Mouse (Mus musculus): ENCODE measurements around the gene Lrrc8a. TPM values are rescaled to one million over a fixed set of nuclear protein-coding genes. Genes with fewer than 3 reads are reported as not detected.

Lrrc8a gene
- total RNA-seq (2021): 10 to 100 TPM; 90.1 to 90.5 TPM
- long read RNA-seq, experiment 1, full-length matches to known transcripts: 20 of 30 reads
- long read RNA-seq, experiment 1, partial matches to known transcripts: 7 of 30 reads
- long read RNA-seq, experiment 1, other reads (novel, unspliced or antisense): 3 of 30 reads
- long read RNA-seq, experiment 2, full-length matches to known transcripts: 11 of 16 reads
- long read RNA-seq, experiment 2, partial matches to known transcripts: 3 of 16 reads
- long read RNA-seq, experiment 2, other reads (novel, unspliced or antisense): 2 of 16 reads

- intact Hi-C loops (cut with DNase I): loop anchor here (1.0 kb wide), 1 partner anchor 33 kb away; no protein-coding TSS in a partner anchor
- DNase-seq: peak; percentile 100
Observed at GRCm38 (mm10) chr2:30237199-30237880, at the start of gene Lrrc8a. Gene Lrrc8a (plus strand): TSS chr2:30237715.

DNA sequence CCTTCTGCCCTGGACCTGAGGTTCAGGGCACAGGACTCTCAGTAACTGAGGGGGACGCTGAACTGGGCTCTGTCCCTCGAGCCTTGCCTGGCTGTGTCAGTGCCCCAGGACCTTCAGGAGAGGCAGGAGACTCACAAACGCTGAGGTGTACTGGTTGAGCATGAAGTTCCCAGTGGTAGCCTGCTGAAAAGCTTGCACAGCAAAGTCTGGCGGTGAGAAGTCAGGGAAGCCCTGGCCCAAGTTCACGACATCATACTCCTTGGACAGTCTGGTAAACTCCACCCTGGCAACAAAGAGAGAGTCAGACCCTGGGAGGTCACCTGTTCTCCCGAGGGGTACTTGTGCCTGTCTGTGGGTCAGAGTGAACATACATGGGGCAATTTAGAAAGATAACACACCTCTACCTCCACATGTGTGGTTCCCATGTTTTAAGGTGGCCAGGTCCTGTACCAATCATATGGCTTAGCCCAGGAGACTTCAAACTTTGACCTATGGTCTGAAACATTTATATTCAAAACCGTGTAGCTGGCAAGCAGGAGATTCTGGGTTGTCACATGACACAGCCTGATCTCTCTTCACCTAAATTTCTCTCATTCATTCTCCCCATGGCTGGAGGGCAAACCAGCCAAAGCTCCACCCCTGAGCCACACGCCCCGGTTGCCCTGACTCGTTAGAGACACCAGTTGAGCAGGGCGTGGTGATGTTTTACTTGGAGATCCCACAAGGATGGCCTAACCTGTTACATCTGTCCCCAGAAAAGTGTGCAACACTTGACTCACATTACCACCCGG is 45.5 kb upstream of the Lrrc8a start:
- intact Hi-C loops (cut with DNase I): no loop called here
- DNase-seq: no peak

DNA sequence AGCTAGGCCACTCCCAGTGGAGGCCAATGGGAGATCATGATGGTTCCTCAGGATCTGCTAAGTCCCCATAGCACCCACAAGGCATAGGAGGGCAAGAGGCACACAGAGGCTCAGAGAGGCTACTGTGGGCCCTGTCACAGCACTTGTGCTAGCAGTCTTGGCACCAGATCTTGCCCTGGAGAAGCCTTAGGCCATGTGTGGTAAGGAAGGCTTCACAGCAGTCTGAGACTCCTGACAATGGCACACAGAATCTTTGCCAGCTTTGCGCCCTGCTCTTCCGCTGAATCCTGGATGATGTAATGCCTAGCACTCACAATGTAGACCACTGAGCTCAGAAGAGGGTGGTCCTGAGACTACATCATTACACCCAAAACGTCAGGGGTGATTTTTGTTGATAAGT is 42.9 kb upstream of the Lrrc8a start:
- intact Hi-C loops (cut with DNase I): no loop called here
- DNase-seq: no peak

- no peak for DNase-seq
- intact Hi-C loops (cut with DNase I): no loop called here
Observed at GRCm38 (mm10) chr2:30198021-30198420, 39.5 kb upstream of the Lrrc8a start.

GRCm38 (mm10) chr2:30199984-30200383 is 37.5 kb upstream of the Lrrc8a start:
- intact Hi-C loops (cut with DNase I): no loop called here
- DNase-seq: no peak

DNA sequence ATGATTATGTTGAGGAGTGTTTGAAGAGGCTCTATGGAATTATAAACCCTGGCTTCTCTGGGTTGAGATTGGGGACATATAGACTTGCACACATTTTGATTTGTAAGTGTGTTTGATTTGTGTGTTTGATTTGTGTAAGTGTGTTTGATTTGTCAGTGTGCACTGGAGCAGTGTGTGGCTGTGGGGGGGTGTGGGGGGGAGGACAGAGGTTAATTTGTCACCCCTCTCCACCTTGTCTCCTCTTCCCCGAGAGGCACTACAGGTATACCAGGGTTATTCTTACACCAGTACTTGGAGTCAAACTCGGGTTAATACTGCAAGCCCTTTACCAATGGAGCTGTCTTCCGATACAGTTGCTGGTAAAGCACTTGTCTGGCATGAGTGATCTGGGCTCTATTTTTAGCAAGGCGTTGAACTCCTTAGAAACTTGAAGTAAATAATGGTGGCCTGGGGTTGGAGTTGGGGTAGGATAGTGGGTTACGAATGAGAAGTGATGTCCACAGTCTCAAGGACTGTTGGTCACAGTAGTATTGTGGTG is 37.1 kb upstream of the Lrrc8a start:
- intact Hi-C loops (cut with DNase I): no loop called here
- DNase-seq: no peak

DNA sequence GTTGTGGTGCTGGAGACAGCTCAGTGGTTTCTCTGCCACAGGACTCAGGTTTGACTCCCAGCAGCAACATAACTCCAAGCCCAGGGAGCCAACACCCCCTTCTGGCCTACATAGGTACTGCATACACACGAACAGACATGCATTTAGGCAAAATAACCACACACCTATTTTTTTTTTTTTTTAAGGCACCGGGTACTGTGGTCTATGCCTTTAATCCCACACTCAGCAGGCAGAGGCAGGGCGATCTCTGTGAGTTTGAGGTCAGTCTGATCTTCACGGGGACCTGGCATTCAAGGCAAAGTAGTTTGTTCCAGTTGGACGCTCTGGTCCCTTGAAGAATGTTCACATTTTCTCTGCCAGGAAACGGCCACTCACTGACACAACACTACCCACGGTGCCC is 34.1 kb upstream of the Lrrc8a start:
- DNase-seq: no peak
- intact Hi-C loops (cut with DNase I): no loop called here

DNA sequence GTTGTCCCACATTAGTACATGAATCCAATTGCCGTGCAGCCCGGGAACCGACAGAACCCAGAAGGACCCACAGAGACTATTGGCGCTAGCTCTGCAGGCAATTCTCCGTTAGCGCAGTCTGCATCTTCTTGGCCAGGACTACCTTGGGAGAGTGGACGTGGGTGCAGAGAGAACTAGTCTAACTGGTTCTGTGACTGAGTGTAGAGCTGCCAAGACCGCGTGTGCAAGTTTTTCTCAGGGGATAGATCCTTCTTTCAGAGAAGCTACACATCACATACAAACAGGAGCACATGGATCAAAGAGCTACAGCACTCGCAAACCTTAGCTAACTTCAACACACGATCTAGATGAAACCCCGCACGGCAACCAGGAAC is 32.3 kb upstream of the Lrrc8a start:
- peak in 1 of 2 experiments; percentile 24 for DNase-seq
- intact Hi-C loops (cut with DNase I): loop anchor here (1.0 to 2.0 kb wide), 2 partner anchors 31 to 66 kb away; no protein-coding TSS in a partner anchor

DNA sequence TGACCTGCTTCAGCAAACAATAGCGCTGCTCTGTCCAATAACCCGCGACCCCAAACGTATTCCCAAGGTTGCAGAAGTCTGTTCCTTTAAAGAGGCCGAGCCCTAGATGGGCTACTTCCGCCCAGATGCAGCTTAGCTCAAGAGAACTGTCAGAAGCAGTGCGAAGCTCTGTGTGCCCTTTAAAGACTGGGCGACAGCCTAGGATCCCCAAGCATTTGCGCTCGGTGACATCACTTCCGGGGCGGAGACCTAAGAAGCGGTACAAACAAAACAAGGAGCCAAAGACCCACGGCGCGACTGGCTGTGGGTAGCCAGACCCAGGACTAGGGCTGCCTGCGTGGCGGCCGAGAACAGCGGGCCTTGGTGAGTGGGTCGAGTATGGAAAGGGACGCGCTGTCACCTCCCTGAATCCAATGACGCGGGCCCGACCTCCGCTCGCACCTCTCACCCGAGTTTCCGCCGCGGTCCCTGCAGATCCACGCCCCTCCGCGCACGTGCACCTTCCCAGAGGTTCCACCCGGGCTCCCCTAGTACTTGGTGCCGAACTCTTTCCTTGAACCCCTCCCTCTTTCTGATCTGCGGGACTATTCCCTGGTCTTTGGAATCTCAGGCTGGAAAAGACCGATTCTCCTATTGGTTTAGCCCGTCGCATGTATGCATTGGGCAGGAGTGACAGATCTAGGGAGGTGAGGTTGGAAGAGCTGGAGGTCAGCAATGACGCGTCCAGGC is 31.7 kb upstream of the Lrrc8a start, which contains the start of gene Kyat1:
Gene Kyat1 (minus strand): TSS at position 219 of the 729 bp plus-strand sequence.
- peak; percentile 91 to 95 for DNase-seq
- intact Hi-C loops (cut with DNase I): loop anchor here (1.0 to 2.0 kb wide), 3 partner anchors 29 to 65 kb away; no protein-coding TSS in a partner anchor

DNA sequence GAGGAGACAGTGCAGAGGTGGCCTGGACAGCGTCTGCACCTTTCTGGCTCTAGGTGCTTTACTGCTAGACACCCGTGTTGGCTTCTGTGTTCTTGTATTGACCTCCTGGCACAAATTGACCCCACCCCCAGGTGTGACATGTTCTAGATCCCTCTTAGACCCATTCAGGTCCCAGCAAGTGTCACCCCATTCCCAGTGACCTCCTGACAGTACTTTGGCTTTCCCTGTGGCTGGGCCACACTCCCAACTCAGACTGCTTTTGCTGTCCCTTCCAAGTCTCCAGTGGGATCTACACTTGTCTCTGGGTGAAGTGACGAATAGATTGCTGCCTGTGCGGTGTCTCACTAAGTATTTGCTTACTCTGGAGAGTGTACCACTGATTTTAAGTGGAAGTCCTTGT is 30.1 kb upstream of the Lrrc8a start:
- intact Hi-C loops (cut with DNase I): loop anchor here (2.0 kb wide), 1 partner anchor 31 kb away; no protein-coding TSS in a partner anchor
- DNase-seq: no peak

DNA sequence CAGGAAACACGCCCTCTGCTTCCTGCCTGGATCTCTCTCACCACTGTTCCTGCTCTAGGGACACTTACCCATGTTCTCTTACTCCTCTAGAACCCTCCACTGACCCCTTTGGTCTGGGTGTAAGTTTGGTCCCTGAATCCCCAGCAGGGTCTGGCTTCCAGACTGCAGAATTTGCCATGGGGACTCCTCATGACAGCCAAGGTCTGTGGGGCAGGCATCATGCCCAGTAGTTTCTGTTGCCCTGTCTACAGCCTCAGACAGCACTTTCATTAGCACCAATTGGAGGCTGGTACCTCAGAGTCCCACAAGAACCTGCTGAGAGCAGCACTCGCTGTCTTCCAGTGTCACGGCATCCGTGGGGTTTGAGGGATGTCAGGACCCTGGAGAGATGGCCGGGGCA is 29.6 kb upstream of the Lrrc8a start:
- intact Hi-C loops (cut with DNase I): loop anchor here (2.0 kb wide), 1 partner anchor 31 kb away; no protein-coding TSS in a partner anchor
- no peak for DNase-seq

DNA sequence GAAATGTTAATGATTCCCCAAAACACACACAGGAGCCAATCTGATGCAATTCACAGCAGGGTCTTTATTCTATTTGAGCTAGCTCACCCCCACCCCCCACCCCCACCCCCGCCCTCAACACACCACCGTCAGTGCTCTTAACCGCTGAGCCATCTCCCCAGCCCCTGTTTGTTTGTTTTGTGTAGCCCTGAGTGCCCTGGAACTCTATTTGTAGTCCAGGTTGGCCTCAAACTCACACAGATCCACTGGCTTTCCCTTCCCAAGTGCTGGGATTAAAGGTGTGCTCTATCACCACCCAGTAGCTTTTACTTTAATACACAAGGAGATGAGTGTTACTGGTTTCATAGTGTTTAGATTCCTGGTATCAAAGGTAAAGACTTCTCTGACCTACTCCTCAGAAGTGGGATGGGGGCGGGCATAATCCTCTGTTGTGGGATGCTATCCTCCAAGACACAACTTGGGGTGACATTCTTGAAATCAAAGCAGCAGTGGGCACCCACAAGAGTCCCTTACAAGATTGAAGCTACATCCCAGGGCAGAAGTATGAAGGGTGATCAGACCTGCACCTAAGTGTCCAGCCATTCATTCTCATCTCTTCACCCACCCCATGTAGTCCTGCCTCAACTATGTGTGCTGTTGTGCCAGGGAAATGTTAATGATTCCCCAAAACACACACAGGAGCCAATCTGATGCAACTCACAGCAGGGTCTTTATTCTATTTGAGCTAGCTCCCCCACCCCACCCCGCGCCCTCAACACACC is 25.9 kb upstream of the Lrrc8a start:
- intact Hi-C loops (cut with DNase I): no loop called here
- no peak for DNase-seq

DNA sequence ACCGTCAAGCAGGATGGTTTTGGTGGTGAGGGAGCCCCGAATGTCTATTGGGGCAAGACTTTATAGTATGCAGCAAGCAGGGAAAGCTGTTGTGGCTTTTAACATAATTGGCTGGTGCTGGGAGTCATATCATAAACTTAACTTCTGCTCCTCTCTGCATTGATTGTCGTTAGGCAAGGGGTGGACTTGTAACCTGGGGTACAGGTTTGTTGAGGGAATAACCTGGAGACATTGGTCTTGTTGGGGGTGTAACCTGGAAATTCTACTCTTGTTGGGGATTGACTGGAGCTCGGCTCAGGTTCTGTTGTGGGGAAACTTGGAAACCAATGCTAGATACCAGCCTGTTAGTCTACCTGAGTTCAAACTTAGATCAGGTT is 25.4 kb upstream of the Lrrc8a start:
- no peak for DNase-seq
- intact Hi-C loops (cut with DNase I): no loop called here

DNA sequence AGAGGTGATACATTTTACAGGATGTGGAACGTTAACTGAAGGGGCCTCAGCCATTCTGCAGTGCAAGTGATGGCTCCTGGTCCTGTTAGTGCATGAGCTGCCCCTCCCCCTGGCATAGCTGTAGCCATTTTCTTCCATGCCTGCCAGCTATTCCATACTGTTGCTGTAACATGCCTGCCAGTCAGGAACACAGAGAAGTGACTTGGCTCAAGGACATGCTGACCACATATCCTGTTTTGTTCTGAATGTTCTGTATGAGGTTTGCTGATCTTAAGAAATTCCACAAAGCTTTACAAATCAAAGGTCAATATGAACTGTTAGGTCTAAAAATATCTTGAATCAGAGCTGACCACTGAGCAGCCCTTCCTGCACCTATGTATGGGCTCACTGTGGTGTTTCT is 24.6 kb upstream of the Lrrc8a start:
- intact Hi-C loops (cut with DNase I): no loop called here
- no peak for DNase-seq

- DNase-seq: no peak
- intact Hi-C loops (cut with DNase I): no loop called here
Observed at GRCm38 (mm10) chr2:30214745-30215144, 22.8 kb upstream of the Lrrc8a start.

DNA sequence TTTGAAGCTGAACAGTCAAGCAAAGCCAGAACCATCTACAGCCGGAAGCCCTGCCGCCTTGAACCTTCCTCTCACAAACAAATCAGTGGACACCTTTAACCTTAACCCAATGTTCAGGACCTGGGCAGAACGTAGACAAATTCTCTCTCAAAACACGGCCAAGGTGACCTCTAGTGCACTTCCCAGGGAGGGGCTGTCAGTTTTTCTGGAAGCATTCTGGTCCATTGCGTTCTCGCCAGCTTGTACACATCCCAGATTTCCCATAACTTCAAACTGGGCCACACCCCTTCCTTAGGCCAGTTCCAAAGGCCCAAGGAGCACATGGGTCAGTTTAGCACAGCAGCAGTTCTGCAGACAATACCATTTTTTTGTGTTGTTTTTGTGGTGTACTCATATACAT is 22.0 kb upstream of the Lrrc8a start:
- intact Hi-C loops (cut with DNase I): no loop called here
- peak in 1 of 2 experiments; percentile 24 for DNase-seq

- DNase-seq: no peak
- intact Hi-C loops (cut with DNase I): no loop called here
Observed at GRCm38 (mm10) chr2:30216293-30216692, 21.2 kb upstream of the Lrrc8a start.

GRCm38 (mm10) chr2:30235593-30235992 is 1.9 kb upstream of the Lrrc8a start:
- intact Hi-C loops (cut with DNase I): no loop called here
- no peak for DNase-seq

All from heart, postnatal 14 days (tissue).